Mouse (Mus musculus) myocyte (in vitro differentiated cells): ENCODE data around the gene Ier5l.

Source experiments
- CEBPB ChIP-seq: IDR thresholded peaks from 2 replicates; pipeline ENCODE4 v1.6.1; 2011; ENCODE audit warnings: mild to moderate bottlenecking, moderate library complexity; ENCODE audit not compliant: poor library complexity, insufficient read depth, severe bottlenecking
- MAX ChIP-seq: IDR thresholded peaks from one replicate; pipeline ENCODE4 v1.6.1; 2011; ENCODE audit warnings: low read depth, mild to moderate bottlenecking, control low read depth
- POLR2A ChIP-seq: IDR thresholded peaks from one replicate; pipeline ENCODE4 v1.6.1; 2011; ENCODE audit warnings: low read depth, mild to moderate bottlenecking, control low read depth, moderate library complexity; ENCODE audit not compliant: insufficient read length
- REST ChIP-seq: IDR thresholded peaks from one replicate; pipeline ENCODE4 v1.6.1; 2011; ENCODE audit warnings: mild to moderate bottlenecking, control low read depth, moderate library complexity; ENCODE audit not compliant: insufficient read depth, insufficient read length
- USF1 ChIP-seq: IDR thresholded peaks from one replicate; pipeline ENCODE4 v1.6.1; 2011; ENCODE audit warnings: low read depth, mild to moderate bottlenecking, control low read depth, moderate library complexity

DNA sequence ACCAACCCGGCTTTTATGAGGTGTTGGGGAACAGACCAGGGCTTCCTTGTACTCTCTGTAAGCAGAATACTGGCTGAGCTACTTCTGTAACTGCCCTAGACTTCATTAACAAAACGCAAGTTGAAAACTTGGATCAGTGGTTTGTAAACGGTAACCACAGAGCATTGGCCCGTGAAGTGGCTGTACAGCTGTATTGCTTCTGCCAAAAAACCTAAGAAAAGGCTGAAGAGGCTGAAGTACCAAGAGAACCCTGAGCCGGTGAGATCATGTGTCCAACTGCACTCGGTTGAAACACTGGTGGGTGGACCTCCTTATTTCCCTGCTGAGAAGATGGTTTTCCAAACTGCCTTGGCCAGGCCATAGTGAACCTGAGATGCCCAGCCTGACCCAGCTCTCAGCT is 15.7 kb downstream of the Ier5l start:
- TF ChIP-seq USF1 = no peak
- no peak for TF ChIP-seq REST
- no peak for TF ChIP-seq POLR2A
- no peak for TF ChIP-seq MAX
- no peak for TF ChIP-seq CEBPB
